Mouse (Mus musculus) ES-E14 (cell line): ENCODE measurements at regions not wholly inside any gene's neighbourhood (a gene's known extent, or its start where the extent isn't known, plus 50 kb on each side); places are given as distances from the start of the nearest gene placed in this dataset.

ENCODE experiments used
- CHD2 ChIP-seq: IDR thresholded peaks from 2 replicates; pipeline ENCODE4 v1.6.1; 2014; ENCODE audit warnings: mild to moderate bottlenecking, low read depth, low read length, inconsistent platforms
- HCFC1 ChIP-seq: IDR thresholded peaks from 2 replicates; pipeline ENCODE4 v1.6.1; 2012; ENCODE audit warnings: low read length, inconsistent platforms, borderline replicate concordance; ENCODE audit not compliant: insufficient read depth
- MAFK ChIP-seq: IDR thresholded peaks from 2 replicates; pipeline ENCODE4 v1.6.1; 2014; ENCODE audit warnings: mild to moderate bottlenecking, low read depth, low read length, inconsistent platforms; ENCODE audit not compliant: insufficient read depth
- ZNF384 ChIP-seq: IDR thresholded peaks from 2 replicates; pipeline ENCODE4 v1.6.1; 2012; ENCODE audit warnings: low read depth, low read length, inconsistent platforms

DNA sequence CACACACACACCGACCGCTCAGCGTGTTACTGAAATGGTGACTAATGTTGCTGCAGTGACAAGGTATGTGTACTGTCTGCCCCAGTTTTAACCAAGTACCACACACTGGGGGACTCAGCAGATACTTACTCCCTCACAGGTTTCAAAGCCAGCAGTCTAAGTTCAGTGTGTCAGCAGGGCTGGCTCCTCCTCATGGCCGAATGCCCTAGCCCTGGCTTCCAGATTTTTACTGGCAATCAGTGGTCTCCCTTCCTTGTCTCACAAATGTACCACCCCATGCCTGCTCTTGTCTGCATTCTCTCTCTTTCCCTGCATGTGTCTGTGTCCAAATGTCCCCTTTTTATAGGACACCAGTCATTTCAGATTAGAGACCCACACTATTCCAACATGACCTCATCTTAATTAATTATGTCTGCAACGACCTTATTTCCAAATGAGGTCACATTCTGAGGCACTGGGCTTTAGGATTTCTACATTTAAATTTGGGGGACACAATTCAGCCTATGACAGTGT lies 114.7 kb downstream of the Uri1 start:
- TF ChIP-seq MAFK (no peak), CHD2 (no peak), ZNF384 (no peak), HCFC1 (no peak)
